Mouse (Mus musculus) hindbrain, embryonic 13.5 days (tissue): ENCODE measurements around the gene Atg9b. TPM values are rescaled to one million over a fixed set of nuclear protein-coding genes. Genes with fewer than 3 reads are reported as not detected.

Experiments used
- ATAC-seq: fragments of 200-750 bp; cut with Nextera tagmentation; 2 replicates; pipeline ENCODE4 v1.8.0; 2017; ENCODE audit warnings: moderate TSS enrichment; ENCODE audit not compliant: low FRiP score
- H3K27ac ChIP-seq: fragments of 300-500 bp; sonication (generic); 2 replicates; pipeline ENCODE4 v1.5.1; 2015; ENCODE audit warnings: inconsistent platforms, mild to moderate bottlenecking, moderate library complexity
- H3K27me3 ChIP-seq: fragments of 300-500 bp; sonication (generic); 2 replicates; pipeline ENCODE4 v1.6.1; 2015; ENCODE audit warnings: mild to moderate bottlenecking, inconsistent platforms
- H3K36me3 ChIP-seq: fragments of 300-500 bp; sonication (generic); 2 replicates; pipeline ENCODE4 v1.6.1; 2015; ENCODE audit warnings: mild to moderate bottlenecking, inconsistent platforms
- H3K4me1 ChIP-seq: fragments of 300-500 bp; sonication (generic); replicated peaks from 2 replicates; pipeline ENCODE4 v1.6.1; 2015; ENCODE audit warnings: inconsistent platforms
- H3K4me2 ChIP-seq: fragments of 300-500 bp; sonication (generic); 2 replicates; pipeline ENCODE4 v1.6.1; 2015; ENCODE audit warnings: inconsistent platforms, mild to moderate bottlenecking, moderate library complexity
- H3K4me3 ChIP-seq: fragments of 300-500 bp; sonication (generic); 2 replicates; pipeline ENCODE4 v1.5.1; 2015; ENCODE audit warnings: mild to moderate bottlenecking, inconsistent platforms
- H3K9ac ChIP-seq: fragments of 300-500 bp; sonication (generic); 2 replicates; pipeline ENCODE4 v1.6.1; 2015; ENCODE audit warnings: mild to moderate bottlenecking, inconsistent platforms
- H3K9me3 ChIP-seq: fragments of 300-500 bp; sonication (generic); 2 replicates; pipeline ENCODE4 v1.6.1; 2016; ENCODE audit warnings: inconsistent platforms
- WGBS: fragments of 180-500 bp; shearing (Covaris S2); methylation state at CpG from one replicate; pipeline ENCODE4 v1.1.7; 2015; 5-methylcytosine and 5-hydroxymethylcytosine counted together
- polyA plus RNA-seq: library from polyadenylated mRNA; unstranded; fragments of >200 nt; fragmentation: Nextera tagmentation; extraction: Ambion mirVana; gene quantifications from 2 replicates; pipeline ENCODE4 v1.2.1, GENCODE M21; 2015

The Atg9b gene
- polyA plus RNA-seq, result 0.57 and 0.93 TPM in 2 replicates

DNA sequence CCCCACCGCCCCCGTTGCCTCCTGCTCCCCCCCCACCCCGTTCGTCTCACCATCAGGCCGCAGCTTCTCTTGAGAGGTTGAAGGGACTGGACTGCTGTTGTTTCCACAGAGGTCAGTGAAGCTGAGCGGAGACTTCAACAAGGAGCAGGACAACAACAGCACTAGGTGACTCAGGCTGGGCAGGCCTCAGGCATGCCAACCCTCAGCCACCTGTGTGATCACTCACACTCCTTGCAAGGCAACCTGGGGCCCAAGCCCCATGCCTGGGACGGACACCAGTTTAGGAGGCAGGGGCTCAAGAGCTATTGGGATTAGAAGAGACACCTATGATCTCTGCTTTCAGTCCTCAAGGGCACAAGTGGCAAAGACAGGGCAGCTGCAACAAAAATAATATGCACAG is at the start of gene Atg9b:
Gene Atg9b, minus strand, starts transcription at position 280 of the 400 bp plus-strand sequence.
- peaks cover 46% of the 10 kb centered on the region for H3K27me3 ChIP-seq
- no peaks in the 10 kb centered on the region for H3K36me3 ChIP-seq
- no peak for ATAC-seq
- no peak within 1 kb of the TSS for H3K9ac ChIP-seq
- H3K4me1 ChIP-seq, result peaks cover 30% of the 10 kb centered on the region
- no peak within 1 kb of the TSS for H3K27ac ChIP-seq
- H3K9me3 ChIP-seq, result no peaks in the 10 kb centered on the region
- no peak within 1 kb of the TSS for H3K4me2 ChIP-seq
- no peak within 1 kb of the TSS for H3K4me3 ChIP-seq
- WGBS, result 84% methylated on average over 7 of the region's 7 CpGs

DNA sequence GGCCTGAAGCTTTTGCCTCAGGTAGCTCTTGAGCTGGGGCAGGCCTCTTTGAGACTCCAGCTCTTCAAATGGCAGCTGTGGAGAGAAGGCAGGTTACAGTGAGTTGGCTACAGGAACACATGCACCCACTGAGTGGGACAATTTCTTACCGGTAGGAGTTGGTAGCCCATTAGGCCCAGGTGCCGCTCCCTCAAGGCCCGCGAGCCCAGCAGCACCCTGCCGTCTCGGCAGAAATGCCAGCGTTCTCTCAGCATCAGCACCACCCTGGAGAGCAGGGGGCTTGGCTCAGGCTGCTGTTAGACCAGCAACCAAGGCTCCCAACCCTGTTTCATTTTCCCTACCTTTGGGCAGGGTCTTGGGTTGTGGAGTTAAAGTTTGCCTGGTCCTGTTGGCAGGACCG is 49.2 kb upstream of the Atg9b start:
- H3K36me3 ChIP-seq, result peaks cover 57% of the 10 kb centered on the region
- no peak overlapping the region for H3K27ac ChIP-seq
- WGBS, result 95% methylated on average over 8 of the region's 8 CpGs
- no peak for ATAC-seq
- no peaks in the 10 kb centered on the region for H3K9me3 ChIP-seq
- no peaks in the 10 kb centered on the region for H3K27me3 ChIP-seq
- peaks cover 22% of the 10 kb centered on the region for H3K4me1 ChIP-seq
- H3K4me2 ChIP-seq, result no peak overlapping the region
- H3K4me3 ChIP-seq, result no peak overlapping the region
- no peak overlapping the region for H3K9ac ChIP-seq

DNA sequence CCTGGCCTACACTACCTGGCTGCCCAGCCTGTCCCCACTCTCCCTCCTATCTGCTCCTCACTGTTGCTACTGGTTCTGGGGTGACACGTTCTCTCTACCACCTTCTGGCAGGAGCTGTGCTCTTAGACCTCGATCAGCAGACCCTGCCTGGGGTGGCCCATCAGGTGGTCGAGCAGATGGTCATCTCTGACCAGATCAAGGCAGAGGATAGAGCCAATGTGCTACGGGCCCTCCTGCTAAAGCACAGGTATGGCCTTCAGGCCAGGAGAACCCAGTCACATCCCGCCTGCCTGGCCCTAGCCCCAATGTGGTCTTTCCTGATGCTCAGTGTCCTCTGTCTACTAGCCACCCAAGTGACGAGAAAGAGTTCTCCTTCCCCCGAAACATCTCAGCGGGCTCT is 42.0 kb upstream of the Atg9b start:
- H3K27ac ChIP-seq, result no peak overlapping the region
- no peaks in the 10 kb centered on the region for H3K27me3 ChIP-seq
- H3K4me2 ChIP-seq, result no peak overlapping the region
- no peak for ATAC-seq
- H3K4me1 ChIP-seq, result no peaks in the 10 kb centered on the region
- H3K4me3 ChIP-seq, result no peak overlapping the region
- WGBS, result 89% methylated on average over 8 of the region's 8 CpGs
- H3K36me3 ChIP-seq, result peaks cover 73% of the 10 kb centered on the region
- no peak overlapping the region for H3K9ac ChIP-seq
- H3K9me3 ChIP-seq, result no peaks in the 10 kb centered on the region

DNA sequence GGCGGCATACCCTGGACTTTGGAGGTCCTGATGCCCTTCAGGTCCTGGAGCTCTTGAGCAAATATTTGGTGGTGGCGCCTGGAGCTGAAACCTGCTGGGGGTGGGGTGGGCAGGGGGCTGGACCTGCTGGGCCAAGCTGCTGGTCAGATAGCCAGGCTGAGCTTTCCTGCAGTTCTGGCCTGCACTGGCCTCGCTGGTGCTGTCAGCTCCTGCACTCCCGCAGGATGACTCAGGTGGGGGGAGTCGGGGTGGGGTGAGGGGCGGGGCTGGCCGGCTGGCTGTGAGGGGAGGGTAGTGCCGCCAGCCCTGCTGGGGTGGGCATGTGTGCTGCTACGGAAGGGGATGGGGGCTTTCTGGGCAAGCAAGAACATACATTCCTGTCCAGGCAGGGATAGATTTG is 36.7 kb upstream of the Atg9b start:
- peak overlapping the region; percentile 13; the same call in 1 of the 2 replicates for H3K9ac ChIP-seq
- WGBS, result 15% methylated on average over 9 of the region's 9 CpGs

DNA sequence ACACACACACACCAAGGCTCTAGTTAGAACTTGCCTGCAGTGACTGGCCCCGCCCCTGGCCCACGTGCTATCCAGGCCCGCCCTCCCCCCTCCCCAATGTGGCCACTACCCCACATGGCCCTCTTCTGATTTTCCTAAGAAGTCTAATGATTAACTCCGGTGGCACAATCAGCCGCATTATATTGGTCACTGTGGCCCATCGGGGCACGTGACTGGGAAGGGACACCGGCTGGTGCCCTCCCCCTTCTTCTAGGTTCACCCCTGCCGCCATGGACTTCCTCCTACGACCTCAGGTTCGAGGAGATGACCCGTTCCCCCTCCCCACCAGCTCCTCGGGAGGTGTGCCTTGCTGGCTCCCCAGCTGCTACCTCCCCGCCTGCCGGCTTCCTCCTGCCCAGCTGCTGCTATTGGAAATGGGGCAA is 36.0 kb upstream of the Atg9b start:
- Histone ChIP-seq H3K4me1 (peaks cover 46% of the 10 kb centered on the region), H3K9ac (no peak overlapping the region; the same call in 1 of the 2 replicates), H3K36me3 (peaks cover 33% of the 10 kb centered on the region), H3K27ac (peak overlapping the region; percentile 12; the same call in 1 of the 2 replicates), H3K9me3 (no peaks in the 10 kb centered on the region), H3K4me2 (peak overlapping the region; percentile 37), H3K4me3 (no peak overlapping the region), H3K27me3 (peaks cover 22% of the 10 kb centered on the region)
- WGBS, result 3% methylated on average over 15 of the region's 15 CpGs
- ATAC-seq, result no peak

More for the DNA sequence above, 36.7 kb upstream of the Atg9b start:
- H3K27me3 ChIP-seq, result peaks cover 22% of the 10 kb centered on the region
- H3K4me3 ChIP-seq, result no peak overlapping the region
- H3K36me3 ChIP-seq, result peaks cover 39% of the 10 kb centered on the region
- no peaks in the 10 kb centered on the region for H3K9me3 ChIP-seq
- peak overlapping the region; percentile 12; the same call in 1 of the 2 replicates for H3K27ac ChIP-seq
- no peak for ATAC-seq
- H3K4me2 ChIP-seq, result peak overlapping the region; percentile 37; the same call in 1 of the 2 replicates
- peaks cover 45% of the 10 kb centered on the region for H3K4me1 ChIP-seq

DNA sequence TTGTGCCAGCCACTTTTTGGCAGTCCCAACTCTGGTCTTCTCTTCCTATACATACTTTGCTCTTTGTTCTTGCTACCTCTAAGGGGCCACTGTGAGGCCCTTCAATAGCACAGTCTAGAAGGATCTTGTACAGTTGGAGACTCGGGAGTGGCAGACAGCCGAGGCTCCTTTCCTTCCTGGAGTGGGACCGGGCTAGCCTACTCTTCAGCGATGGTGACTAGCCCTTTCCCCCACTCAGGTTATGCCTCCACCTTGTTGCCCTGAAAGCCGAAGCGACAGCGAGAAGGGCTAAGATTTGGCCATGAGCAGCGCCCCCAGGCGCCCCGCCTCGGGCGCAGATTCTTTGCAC is 35.3 kb upstream of the Atg9b start:
- Histone ChIP-seq H3K27me3 (peaks cover 22% of the 10 kb centered on the region), H3K9ac (peak overlapping the region; percentile 46), H3K9me3 (no peaks in the 10 kb centered on the region), H3K36me3 (peaks cover 26% of the 10 kb centered on the region), H3K4me3 (peak overlapping the region; percentile 3; the same call in 1 of the 2 replicates), H3K4me2 (peak overlapping the region; percentile 83), H3K4me1 (peaks cover 53% of the 10 kb centered on the region), H3K27ac (peak overlapping the region; percentile 10)
- WGBS, result 15% methylated on average over 12 of the region's 12 CpGs
- ATAC-seq, result no peak

DNA sequence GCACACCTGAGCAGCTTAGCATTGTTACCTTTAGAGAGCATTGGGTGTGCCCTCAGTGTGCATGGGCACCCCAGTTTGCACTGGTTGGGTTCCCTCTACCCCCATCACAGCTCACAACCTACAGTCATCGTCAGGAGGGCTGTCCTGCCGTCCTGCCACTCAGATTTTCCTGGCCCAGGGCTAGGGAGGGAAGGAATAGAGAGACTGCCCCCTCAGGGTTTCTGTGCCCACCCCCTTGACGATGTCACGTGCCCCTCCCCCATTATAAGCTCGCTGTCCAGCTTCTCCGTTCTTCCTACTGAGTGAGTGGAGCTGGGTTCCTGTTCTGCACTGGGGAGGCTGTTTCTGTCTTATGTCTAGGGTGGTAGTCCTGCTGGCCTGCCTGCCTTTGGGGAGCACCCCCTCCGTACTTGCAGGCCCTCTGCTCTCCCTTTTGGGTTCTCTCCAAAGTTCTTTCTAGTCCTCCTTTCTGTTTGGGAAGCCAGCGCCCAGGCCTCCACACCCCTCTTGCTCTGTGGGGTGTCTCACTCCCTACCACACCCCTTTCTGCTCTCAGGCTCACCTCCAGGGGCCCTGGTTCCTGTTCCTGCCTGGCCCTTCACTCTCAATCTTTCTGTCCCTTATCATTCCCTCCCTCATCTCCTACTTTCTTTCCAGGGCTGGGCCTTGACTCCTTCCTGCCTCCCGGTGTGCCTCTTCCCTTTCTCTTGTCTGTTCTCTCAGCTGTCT is 34.8 kb upstream of the Atg9b start:
- WGBS, result 14% methylated on average over 9 of the region's 9 CpGs
- H3K36me3 ChIP-seq, result peaks cover 21% of the 10 kb centered on the region
- peak overlapping the region; percentile 83 for H3K4me2 ChIP-seq
- H3K27ac ChIP-seq, result peak overlapping the region; percentile 10
- ATAC-seq, result no peak
- H3K9ac ChIP-seq, result peak overlapping the region; percentile 13; the same call in 1 of the 2 replicates
- peaks cover 58% of the 10 kb centered on the region for H3K4me1 ChIP-seq
- peaks cover 22% of the 10 kb centered on the region for H3K27me3 ChIP-seq
- H3K9me3 ChIP-seq, result no peaks in the 10 kb centered on the region
- H3K4me3 ChIP-seq, result peak overlapping the region; percentile 64

DNA sequence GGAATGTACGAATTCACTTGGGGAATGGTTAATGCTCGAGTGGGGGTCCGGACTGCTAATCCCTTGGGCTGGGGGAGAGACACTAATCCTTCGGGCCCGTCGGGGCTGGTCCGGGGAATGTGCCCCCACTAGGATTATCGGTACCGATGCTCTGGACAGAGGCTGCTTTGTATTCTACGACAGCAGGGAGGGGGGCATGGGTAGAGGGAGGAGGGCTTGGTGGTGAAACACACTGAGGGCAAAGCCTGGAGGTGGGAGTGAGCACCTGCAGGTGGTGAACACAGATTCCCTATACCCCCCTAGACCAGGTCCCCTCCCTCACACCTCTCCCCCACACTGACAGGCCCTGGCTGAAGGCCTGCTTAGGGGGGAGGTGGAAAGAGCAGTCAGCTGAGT is 34.1 kb upstream of the Atg9b start:
- 2% methylated on average over 10 of the region's 10 CpGs for WGBS
- Histone ChIP-seq H3K27me3 (peaks cover 22% of the 10 kb centered on the region), H3K4me1 (peaks cover 58% of the 10 kb centered on the region), H3K27ac (no peak overlapping the region), H3K4me3 (peak overlapping the region; percentile 64), H3K4me2 (peak overlapping the region; percentile 83), H3K9me3 (no peaks in the 10 kb centered on the region), H3K9ac (peak overlapping the region; percentile 81), H3K36me3 (peaks cover 16% of the 10 kb centered on the region)
- no peak for ATAC-seq

DNA sequence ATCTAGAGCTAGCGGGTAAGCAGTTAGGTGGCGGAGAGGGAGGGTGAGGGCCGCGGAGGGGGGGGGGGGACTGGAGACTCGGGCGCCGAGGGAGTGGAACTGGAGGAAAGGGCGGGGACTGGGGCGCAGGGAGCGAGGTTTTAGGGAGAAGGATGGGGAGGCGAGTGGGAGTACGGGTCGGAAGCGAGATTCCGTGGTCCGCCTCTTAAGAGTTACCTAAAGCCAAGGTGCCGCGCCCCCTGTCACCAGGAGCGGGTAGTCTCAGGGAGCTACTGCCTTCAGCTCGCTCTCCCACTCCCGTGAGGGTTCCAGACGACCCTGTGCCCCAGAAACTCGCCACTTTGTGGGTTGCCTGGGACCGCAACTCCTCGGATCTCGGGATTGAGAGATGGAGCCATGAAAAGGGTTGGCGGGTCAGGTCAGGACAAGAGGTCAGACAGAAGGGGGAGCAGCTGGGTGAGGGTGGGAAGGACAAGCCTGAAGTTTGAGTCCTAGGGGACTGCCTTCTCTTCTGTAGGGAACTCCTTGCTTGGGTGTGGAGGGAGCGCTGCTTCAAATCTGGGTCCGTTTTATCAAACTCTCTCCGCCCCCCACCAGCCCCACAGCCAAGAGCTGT is 33.6 kb upstream of the Atg9b start:
- Histone ChIP-seq H3K4me3 (peak overlapping the region; percentile 64), H3K27me3 (peaks cover 22% of the 10 kb centered on the region), H3K4me2 (peak overlapping the region; percentile 83), H3K9me3 (no peaks in the 10 kb centered on the region), H3K4me1 (peaks cover 58% of the 10 kb centered on the region), H3K27ac (peak overlapping the region; percentile 93), H3K36me3 (peaks cover 17% of the 10 kb centered on the region), H3K9ac (peak overlapping the region; percentile 81)
- ATAC-seq, result no peak
- under 1% methylated on average over 30 of the region's 30 CpGs for WGBS

DNA sequence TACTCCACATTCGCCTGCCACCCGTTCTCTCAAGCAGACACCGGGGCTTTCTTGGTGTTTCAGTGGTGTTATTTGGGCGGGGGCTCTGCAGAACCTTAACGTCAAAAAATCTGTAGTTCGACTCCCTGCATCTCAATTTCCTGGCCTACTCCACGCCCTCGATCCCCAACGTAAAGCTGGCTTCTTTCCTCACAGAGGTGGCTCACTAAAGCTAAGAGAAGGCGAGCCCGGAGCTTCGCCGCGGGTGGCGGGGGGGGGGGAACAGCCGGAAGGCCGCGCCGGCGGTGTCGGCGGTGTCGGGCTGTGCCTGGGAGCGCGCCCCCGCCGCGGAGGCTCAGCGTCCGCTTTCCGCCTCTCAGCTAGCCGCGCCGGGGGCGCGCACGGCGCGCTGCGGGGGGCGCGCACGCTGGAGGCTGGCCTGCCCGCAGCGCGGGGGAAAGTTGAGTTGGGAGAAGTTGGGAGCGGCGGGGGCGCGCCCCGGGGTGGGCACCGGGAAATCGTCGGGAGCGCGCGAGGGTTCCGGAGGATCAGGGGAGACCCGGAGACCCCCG is 33.0 kb upstream of the Atg9b start:
- H3K4me3 ChIP-seq, result peak overlapping the region; percentile 64
- H3K4me2 ChIP-seq, result peak overlapping the region; percentile 83
- peaks cover 58% of the 10 kb centered on the region for H3K4me1 ChIP-seq
- peaks cover 17% of the 10 kb centered on the region for H3K36me3 ChIP-seq
- H3K9me3 ChIP-seq, result no peaks in the 10 kb centered on the region
- WGBS, result under 1% methylated on average over 40 of the region's 60 CpGs
- ATAC-seq, result no peak
- peak overlapping the region; percentile 93 for H3K27ac ChIP-seq
- peaks cover 22% of the 10 kb centered on the region for H3K27me3 ChIP-seq
- H3K9ac ChIP-seq, result peak overlapping the region; percentile 81

DNA sequence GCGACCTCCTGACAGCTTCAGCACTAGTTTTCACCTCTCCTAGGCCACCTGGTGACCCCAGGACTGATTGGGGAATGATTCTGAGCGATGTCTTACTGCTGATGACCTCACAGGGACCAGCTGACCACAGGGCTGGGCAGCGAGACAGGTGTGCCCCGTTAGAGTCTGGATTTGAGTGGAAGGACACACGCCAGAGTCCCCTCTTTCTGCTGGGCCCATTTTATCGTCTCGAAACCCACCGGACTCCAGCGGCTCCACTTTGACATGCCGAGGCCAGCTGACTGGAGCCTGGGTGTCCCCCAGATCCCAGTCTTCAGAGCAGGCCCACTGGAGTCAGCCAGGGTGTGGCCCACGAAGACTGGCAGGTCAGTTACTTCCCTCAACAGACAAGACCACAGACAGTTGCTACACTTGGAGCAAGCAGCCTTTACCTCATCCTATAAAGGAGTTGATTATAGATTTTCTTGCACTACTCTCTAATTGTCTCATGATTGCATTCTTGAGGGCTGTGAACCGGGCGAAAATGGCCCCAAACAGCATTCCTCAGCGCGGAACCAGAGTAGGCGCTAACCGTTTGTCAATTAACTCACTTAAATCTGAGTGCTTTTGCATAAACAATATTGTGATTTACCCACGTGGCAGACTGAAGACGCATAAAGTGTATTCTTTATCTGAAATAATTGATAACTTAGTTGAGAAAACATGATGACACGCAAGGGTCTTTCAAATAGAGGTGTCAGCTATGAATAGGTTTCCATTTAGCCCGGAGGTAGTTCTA is 32.2 kb upstream of the Atg9b start:
- ATAC-seq, result no peak; the same call in 1 of the 2 replicates
- Histone ChIP-seq H3K4me1 (peaks cover 58% of the 10 kb centered on the region), H3K4me3 (peak overlapping the region; percentile 64), H3K9me3 (no peaks in the 10 kb centered on the region), H3K9ac (peak overlapping the region; percentile 81), H3K27ac (peak overlapping the region; percentile 93), H3K36me3 (peaks cover 21% of the 10 kb centered on the region), H3K27me3 (peaks cover 22% of the 10 kb centered on the region), H3K4me2 (peak overlapping the region; percentile 83)
- WGBS, result 14% methylated on average over 21 of the region's 21 CpGs
